7 mouse cellular contexts compared by ENCODE assay signal in the genomic region with DNA sequence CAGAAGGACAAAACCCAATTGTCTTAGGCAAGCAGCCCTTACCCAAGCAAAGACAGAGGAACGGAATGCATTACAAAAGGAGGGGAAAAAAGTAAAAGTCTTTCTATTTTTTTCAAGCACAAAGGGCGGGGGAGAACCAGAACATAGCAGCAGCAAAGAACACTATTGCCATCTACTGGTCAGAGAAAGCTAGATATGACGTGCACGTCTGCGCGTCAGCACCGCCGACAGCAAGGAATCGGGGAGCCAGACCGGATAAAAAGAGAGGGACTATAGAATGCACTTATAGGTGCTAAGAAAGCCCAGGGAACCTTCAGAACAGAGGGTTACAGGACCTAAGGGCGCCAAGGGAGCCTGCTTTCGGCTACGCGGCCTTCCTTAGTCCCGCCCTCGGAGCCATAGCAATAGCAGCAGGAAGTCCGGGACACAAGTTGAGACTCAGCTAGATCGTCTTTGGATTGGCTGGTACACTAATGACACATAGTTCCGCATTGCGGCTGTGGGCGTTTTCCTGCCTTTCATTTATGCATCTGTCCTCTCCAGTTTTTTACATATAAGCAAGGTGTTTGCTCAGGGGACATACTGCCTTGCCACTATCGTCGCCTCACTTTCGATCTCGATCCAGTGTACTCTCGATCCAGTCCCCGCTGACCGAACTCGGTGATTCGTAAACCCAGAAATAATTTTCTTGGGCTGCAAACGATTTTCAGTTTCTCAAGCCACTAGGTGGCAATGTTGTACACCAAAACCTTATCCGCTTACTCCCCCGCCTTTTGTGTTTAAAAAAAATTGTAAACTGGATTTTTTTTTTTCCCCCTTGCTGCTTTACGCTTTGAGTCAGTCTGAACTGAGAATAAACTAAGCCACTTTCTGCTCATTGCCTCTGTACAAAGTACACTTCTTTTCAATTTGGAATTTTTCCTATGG. TPM values are rescaled to one million over a fixed set of nuclear protein-coding genes. Genes with fewer than 3 reads are reported as not detected.
A peak's percentile ranks its signal among the peaks of the same experiment; 100 is the strongest.
DNase-seq lines count a peak whose midpoint lies in the region; ATAC-seq lines count a peak whose summit lies in the region.

No protein-coding gene starts in this region.

- peak; percentile 48 to 82 for DNase-seq in adrenal gland, adult 18-20 months (ENCODE audit: low spot score in 2 of 2)
- peak; percentile 87 for DNase-seq in embryo, embryonic 11 days
- DNase-seq in gastrocnemius, postnatal 36 days: peak; percentile 66 to 77
- peak; percentile 78 to 90 for DNase-seq in left cerebral cortex, postnatal 36 days (ENCODE audit: low spot score in 2 of 2)
- peak; percentile 99 for DNase-seq in midbrain, embryonic 11.5 days (ENCODE audit: low spot score, missing footprints)
- DNase-seq in skeletal muscle tissue, adult 2 months (ENCODE audit: low read depth, low spot score): peak; percentile 94

- peak overlapping the region; percentile 73 for H3K9ac ChIP-seq in intestine, embryonic 16.5 days (ENCODE audit: low read depth, low read length)
- peak overlapping the region; percentile 60 for H3K9ac ChIP-seq in midbrain, embryonic 11.5 days (ENCODE audit: low read length)

- H3K4me1 ChIP-seq in intestine, embryonic 16.5 days (ENCODE audit: control insufficient read depth, insufficient read depth, low read length): no peaks in the 10 kb centered on the region
- H3K4me1 ChIP-seq in midbrain, embryonic 11.5 days (ENCODE audit: control insufficient read depth, insufficient read depth, low read length): no peaks in the 10 kb centered on the region

- H3K27ac ChIP-seq in intestine, embryonic 16.5 days (ENCODE audit: low read length): peak overlapping the region; percentile 89
- H3K27ac ChIP-seq in midbrain, embryonic 11.5 days (ENCODE audit: low read depth, low read length): peak overlapping the region; percentile 68

- H3K4me3 ChIP-seq in intestine, embryonic 16.5 days (ENCODE audit: low read length): peak overlapping the region; percentile 53
- peak overlapping the region; percentile 40 for H3K4me3 ChIP-seq in midbrain, embryonic 11.5 days (ENCODE audit: low read depth, low read length)

- H3K4me2 ChIP-seq in intestine, embryonic 16.5 days (ENCODE audit: low read depth, low read length): peak overlapping the region; percentile 31; the same call in 1 of the 2 replicates
- peak overlapping the region; percentile 23; the same call in 1 of the 2 replicates for H3K4me2 ChIP-seq in midbrain, embryonic 11.5 days

- H3K36me3 ChIP-seq in intestine, embryonic 16.5 days (ENCODE audit: control insufficient read depth, insufficient read depth, low read length): no peaks in the 10 kb centered on the region
- no peaks in the 10 kb centered on the region for H3K36me3 ChIP-seq in midbrain, embryonic 11.5 days (ENCODE audit: control insufficient read depth, insufficient read depth, low read length)

- H3K27me3 ChIP-seq in intestine, embryonic 16.5 days (replicated peaks; ENCODE audit: control insufficient read depth, insufficient read depth, low read length): no peaks in the 10 kb centered on the region
- no peaks in the 10 kb centered on the region for H3K27me3 ChIP-seq in midbrain, embryonic 11.5 days (ENCODE audit: control insufficient read depth, insufficient read depth, low read length)

- under 1% methylated on average over 34 of the region's 34 CpGs for WGBS in intestine, embryonic 16.5 days
- WGBS in midbrain, embryonic 11.5 days: 3% methylated on average over 34 of the region's 34 CpGs

- intact Hi-C loops in gastrocnemius, postnatal 36 days (cut with DNase I): no loop called here
- intact Hi-C loops in left cerebral cortex, postnatal 36 days (cut with DNase I): loop anchor here (2.0 kb wide), 1 partner anchor 19 kb away; a partner anchor contains a TSS

- H3K9me3 ChIP-seq in intestine, embryonic 16.5 days (ENCODE audit: control insufficient read depth, low read length): no peaks in the 10 kb centered on the region
- no peaks in the 10 kb centered on the region for H3K9me3 ChIP-seq in midbrain, embryonic 11.5 days (ENCODE audit: control insufficient read depth, low read length)

- peak; percentile 99 for ATAC-seq in intestine, embryonic 16.5 days
- peak; percentile 97 for ATAC-seq in midbrain, embryonic 11.5 days (ENCODE audit: low FRiP score)

RNA-seq across cellular contexts. Expression of a gene that starts 19.2 kb away (rescaled TPM):
- total RNA-seq in adrenal gland, adult 18-20 months (2021): 10 to 100 TPM; 19.1 to 24.0 TPM
- total RNA-seq in gastrocnemius, postnatal 36 days (2021): 1 to 10 TPM; 3.2 to 4.6 TPM
- polyA plus RNA-seq in intestine, embryonic 16.5 days (2015; fragmentation: Nextera tagmentation; extraction: Ambion mirVana): 23.2 and 25.8 TPM in 2 replicates
- total RNA-seq in left cerebral cortex, postnatal 36 days (2021): 10 to 100 TPM; 35.6 to 45.2 TPM
- polyA plus RNA-seq in midbrain, embryonic 11.5 days (2014; fragmentation: Nextera tagmentation; extraction: Ambion mirVana): 44.8 and 48.5 TPM in 2 replicates

Comparison
In these comparisons a context has a peak if more than half of its experiments do, and no peak if none do; other contexts are left out.
1. Peak in every context shown above with its lines: DNase-seq, ATAC-seq, H3K4me3 ChIP-seq and H3K27ac ChIP-seq.